ENCODE assay signal across 29 mouse cellular contexts in genomic region chr10:21773548-21773947, GRCm38 (mm10).
DNase-seq lines count a peak whose midpoint lies in the region; ATAC-seq and TF ChIP-seq lines count a peak whose summit lies in the region.
"Had no signal": no experiment of that assay in that cellular context is flagged by ENCODE, and none has a peak within 500 bp of the region (broad histone marks: within the 10 kb centered on the region; RNA-seq: fewer than 3 reads in every experiment).

No protein-coding gene starts in this region.

- peak; percentile 60 for ATAC-seq in Patski
- no peak for ATAC-seq in hindbrain, embryonic 12.5 days (ENCODE audit: low FRiP score)
- ATAC-seq in liver, embryonic 12.5 days: no peak
- ATAC-seq: forebrain, postnatal 0 days; lung, postnatal 0 days; midbrain, embryonic 15.5 days had no signal

- WGBS in hindbrain, embryonic 12.5 days: 76% methylated on average over 4 of the region's 4 CpGs
- WGBS in liver, embryonic 12.5 days (ENCODE audit: insufficient replicate concordance): 65% methylated on average over 4 of the region's 4 CpGs
- WGBS in heart, adult 2 months: 83% methylated on average over 4 of the region's 4 CpGs

- TF ChIP-seq EP300 in heart, adult 2 months (IDR thresholded peaks at IDR 0.05; ENCODE audit: insufficient read depth, low read depth, low read length): no peak

- peaks cover 8% of the 10 kb centered on the region; the same call in 1 of the 2 replicates for H3K4me1 ChIP-seq in hindbrain, embryonic 12.5 days
- H3K4me1 ChIP-seq in liver, embryonic 12.5 days: peaks cover 12% of the 10 kb centered on the region
- peaks cover 1% of the 10 kb centered on the region; the same call in 1 of the 2 replicates for H3K4me1 ChIP-seq in heart, adult 2 months (ENCODE audit: control insufficient read depth, insufficient read depth, low read length)

- no peak overlapping the region for H3K27ac ChIP-seq in hindbrain, embryonic 12.5 days
- no peak overlapping the region for H3K27ac ChIP-seq in liver, embryonic 12.5 days
- H3K27ac ChIP-seq in heart, adult 2 months: no peak overlapping the region
- H3K27ac ChIP-seq: embryonic facial prominence, embryonic 13.5 days; forebrain, embryonic 12.5 days; hindbrain, embryonic 13.5 days; liver, embryonic 13.5 days; macrophage; midbrain, embryonic 15.5 days; stomach, postnatal 0 days had no signal

- H3K9me3 ChIP-seq in hindbrain, embryonic 12.5 days (replicated peaks): 0 out of 2 replicates have a peak, but pooled peaks cover 3% of the 10 kb centered on the region
- H3K9me3 ChIP-seq in liver, embryonic 12.5 days (replicated peaks): no peaks in the 10 kb centered on the region
- H3K9me3 ChIP-seq: embryonic facial prominence, embryonic 13.5 days; forebrain, embryonic 12.5 days; hindbrain, embryonic 13.5 days; liver, embryonic 13.5 days had no signal

- POLR2A ChIA-PET in Patski (lab: Charles Lee): no interaction called here

- no peak for TF ChIP-seq POLR2A in myocyte (IDR thresholded peaks at IDR 0.05; ENCODE audit: insufficient read length, low read depth)
- TF ChIP-seq POLR2A in heart, adult 2 months (IDR thresholded peaks at IDR 0.05; ENCODE audit: insufficient read depth, low read depth, low read length): no peak

- H3ac ChIP-seq in myocyte (ENCODE audit: control insufficient read depth, insufficient read length): no peak overlapping the region

- H3K4me3 ChIP-seq in myocyte: no peak overlapping the region
- no peak overlapping the region for H3K4me3 ChIP-seq in hindbrain, embryonic 12.5 days
- H3K4me3 ChIP-seq in liver, embryonic 12.5 days: no peak overlapping the region
- no peak overlapping the region for H3K4me3 ChIP-seq in heart, adult 2 months
- H3K4me3 ChIP-seq: embryonic facial prominence, embryonic 13.5 days; erythroblast, embryonic 14.5 days; forebrain, embryonic 12.5 days; hindbrain, embryonic 13.5 days; liver, embryonic 13.5 days; midbrain, embryonic 15.5 days had no signal

- no peak overlapping the region for H3K9ac ChIP-seq in hindbrain, embryonic 12.5 days
- H3K9ac ChIP-seq in liver, embryonic 12.5 days: no peak overlapping the region
- H3K9ac ChIP-seq in heart, adult 2 months (ENCODE audit: low read depth, low read length): no peak overlapping the region
- H3K9ac ChIP-seq: embryonic facial prominence, embryonic 13.5 days; forebrain, embryonic 12.5 days; forebrain, postnatal 0 days; hindbrain, embryonic 13.5 days; liver, embryonic 13.5 days; midbrain, embryonic 15.5 days had no signal

- intact Hi-C loops in heart, adult 2 months (cut with DNase I): no loop called here

- in situ Hi-C loops in Patski (cut with MboI; ENCODE audit: low pct_unique_long_range_greater_than_20kb): no loop called here

- H3K79me2 ChIP-seq in myocyte (ENCODE audit: control insufficient read depth, insufficient read depth): no peaks in the 10 kb centered on the region
- H3K79me2 ChIP-seq in heart, adult 2 months (replicated peaks; ENCODE audit: control insufficient read depth, insufficient read depth, low read length): no peaks in the 10 kb centered on the region

- peak overlapping the region; percentile 20 for H3K4me2 ChIP-seq in myocyte (ENCODE audit: low read depth)
- H3K4me2 ChIP-seq in hindbrain, embryonic 12.5 days (replicated peaks): no peak overlapping the region
- H3K4me2 ChIP-seq in liver, embryonic 12.5 days: no peak overlapping the region
- H3K4me2 ChIP-seq: embryonic facial prominence, embryonic 13.5 days; forebrain, embryonic 12.5 days; heart, embryonic 11.5 days; hindbrain, embryonic 13.5 days; liver, embryonic 13.5 days; midbrain, embryonic 15.5 days had no signal

- peak; percentile 56 for DNase-seq in 3134 (ENCODE audit: extremely low read depth, insufficient read length, low spot score)
- peak; percentile 13 for DNase-seq in 416B (ENCODE audit: low read depth)
- DNase-seq in Patski (ENCODE audit: low read depth, low spot score): peak; percentile 71
- DNase-seq in heart, adult 2 months: no peak
- DNase-seq: adrenal gland, postnatal 14 days; cerebellum, adult 11 months; cerebellum, adult 9-11 months; forebrain, postnatal 0 days; heart, postnatal 36 days; kidney, adult 18-20 months; kidney, postnatal 4 days; left cerebral cortex, postnatal 4 days; liver, embryonic 13.5 days; lung, adult 18-20 months; right cerebral cortex, postnatal 25 days; thymus, adult 2 months; thymus, postnatal 36 days had no signal

- no peaks in the 10 kb centered on the region for H3K36me3 ChIP-seq in myocyte (ENCODE audit: control insufficient read depth, insufficient read depth)
- no peaks in the 10 kb centered on the region for H3K36me3 ChIP-seq in hindbrain, embryonic 12.5 days
- H3K36me3 ChIP-seq in liver, embryonic 12.5 days: no peaks in the 10 kb centered on the region
- H3K36me3 ChIP-seq in heart, adult 2 months (ENCODE audit: control insufficient read depth, insufficient read depth, low read length): no peaks in the 10 kb centered on the region
- H3K36me3 ChIP-seq: embryonic facial prominence, embryonic 13.5 days; forebrain, embryonic 12.5 days; hindbrain, embryonic 13.5 days; liver, embryonic 13.5 days; midbrain, embryonic 15.5 days had no signal

- H3K27me3 ChIP-seq in Patski (no peaks in the 10 kb centered on the region), myocyte (ENCODE audit: control insufficient read depth, insufficient read depth, insufficient read length) (no peaks in the 10 kb centered on the region)
- H3K27me3 ChIP-seq in hindbrain, embryonic 12.5 days: no peaks in the 10 kb centered on the region
- H3K27me3 ChIP-seq in liver, embryonic 12.5 days (replicated peaks): no peaks in the 10 kb centered on the region
- H3K27me3 ChIP-seq in heart, adult 2 months (ENCODE audit: control insufficient read depth, insufficient read depth, low read length): no peaks in the 10 kb centered on the region
- H3K27me3 ChIP-seq: embryonic facial prominence, embryonic 13.5 days; forebrain, embryonic 12.5 days; hindbrain, embryonic 13.5 days; liver, embryonic 13.5 days; midbrain, embryonic 15.5 days had no signal

- CTCF ChIA-PET in Patski (lab: Charles Lee): interaction anchor here (1.6 kb wide), 1 partner anchor 16 kb away, joined by 3 read pairs; no protein-coding TSS in a partner anchor

- no peak for TF ChIP-seq CTCF in Patski (IDR thresholded peaks at IDR 0.05)
- TF ChIP-seq CTCF in heart, adult 2 months (IDR thresholded peaks at IDR 0.05): no peak

TF ChIP-seq in myocyte, 11 proteins besides CTCF, POLR2A, EP300 and RAD21:
- TF ChIP-seq E2F4 (IDR thresholded peaks at IDR 0.05; ENCODE audit: insufficient read depth) (no peak), MYOD1 (IDR thresholded peaks at IDR 0.05; ENCODE audit: control insufficient read depth in 1 of 3, insufficient read length in 2 of 3, low read depth in 2 of 3) (no peak), CEBPB (IDR thresholded peaks at IDR 0.05; ENCODE audit: insufficient read depth, poor library complexity, severe bottlenecking) (no peak), USF1 (IDR thresholded peaks at IDR 0.05; ENCODE audit: low read depth) (no peak), REST (IDR thresholded peaks at IDR 0.05; ENCODE audit: insufficient read depth, insufficient read length) (no peak), TCF3 (IDR thresholded peaks at IDR 0.05; ENCODE audit: insufficient read length, low read depth) (no peak), MAX (IDR thresholded peaks at IDR 0.05; ENCODE audit: low read depth) (no peak), MYOG (IDR thresholded peaks at IDR 0.05; ENCODE audit: control insufficient read depth in 1 of 3, insufficient read depth in 1 of 3, insufficient read length in 2 of 3, low read depth in 2 of 3) (no peak), SRF (IDR thresholded peaks at IDR 0.05; ENCODE audit: control insufficient read depth, insufficient read length, low read depth) (no peak), POLR2AphosphoS2 (IDR thresholded peaks at IDR 0.05; ENCODE audit: insufficient read length, low read depth) (no peak), TCF12 (IDR thresholded peaks at IDR 0.05; ENCODE audit: insufficient read depth, poor library complexity, severe bottlenecking) (no peak)

Comparison
In these comparisons a context has a peak if more than half of its experiments do, and no peak if none do; other contexts are left out.
1. DNase-seq: peak in 3134 (single experiment), 416B (single experiment) and Patski (single experiment); none in heart, adult 2 months (0 of 2).